Mouse (Mus musculus): ENCODE results near the gene Thg1l.
A peak's percentile ranks its signal among the peaks of the same experiment; 100 is the strongest.

The Thg1l gene

DNA sequence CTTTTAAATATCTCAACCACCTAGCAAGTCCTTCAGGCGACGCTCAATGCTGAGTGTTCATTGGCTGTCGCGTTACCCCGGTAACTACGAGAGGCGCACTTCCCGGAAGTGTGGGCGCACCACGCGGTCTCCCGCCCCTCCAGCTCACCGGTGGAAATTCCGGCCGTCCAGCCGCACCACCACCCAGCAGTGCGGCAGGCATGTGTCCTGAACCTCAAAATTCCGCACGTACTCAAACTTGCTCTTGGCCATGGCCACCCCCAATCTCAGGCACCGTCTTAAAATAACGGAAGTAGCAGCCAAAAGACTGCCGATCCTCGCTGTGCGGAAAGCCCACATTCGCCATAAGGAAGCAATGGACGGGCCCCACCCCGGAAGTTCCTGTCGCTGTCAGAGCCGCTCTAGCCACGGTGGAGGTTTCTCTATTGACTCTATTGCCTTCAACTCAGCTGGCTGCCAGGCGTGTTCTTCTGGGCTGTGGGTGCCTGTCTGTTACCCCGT is at the start of gene Thg1l:
Thg1l (minus strand) TSS at position 368 of the 501 bp plus-strand sequence.
- Histone ChIP-seq H3K27me3 (ENCODE audit: control insufficient read depth, insufficient read depth, low read length, poor library complexity, severe bottlenecking) (no peaks in the 10 kb centered on the region), H3K36me3 (ENCODE audit: control insufficient read depth, insufficient read depth, low read length, poor library complexity, severe bottlenecking) (no peaks in the 10 kb centered on the region; the same call in 1 of the 2 replicates)
- DNase-seq (ENCODE audit: low read depth, low spot score): peak; percentile 98

DNA sequence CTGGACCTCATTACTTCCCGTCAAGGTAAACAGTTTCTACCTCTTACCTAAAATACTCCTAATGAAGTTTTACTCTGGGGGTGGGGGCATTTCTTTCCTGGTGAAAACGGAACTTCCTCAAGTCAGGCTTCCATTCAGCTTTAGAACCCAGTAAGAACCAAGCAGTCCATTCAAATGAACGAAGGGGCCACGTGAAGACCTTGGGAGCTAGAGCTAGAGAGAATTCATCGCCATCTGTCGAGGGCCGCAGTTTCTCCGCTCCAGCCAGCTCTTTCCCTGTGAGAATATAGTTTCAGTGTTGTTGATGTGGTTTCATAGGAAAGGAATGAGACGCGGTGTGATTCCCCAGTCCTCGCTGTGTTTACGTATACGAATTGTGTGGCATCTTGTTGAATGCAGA is 36.8 kb upstream of the Thg1l start:
- Histone ChIP-seq H3K27me3 (ENCODE audit: control insufficient read depth, insufficient read depth, low read length, poor library complexity, severe bottlenecking) (peaks cover 2% of the 10 kb centered on the region; the same call in 1 of the 2 replicates), H3K36me3 (ENCODE audit: control insufficient read depth, insufficient read depth, low read length, poor library complexity, severe bottlenecking) (no peaks in the 10 kb centered on the region)
- DNase-seq (ENCODE audit: low read depth, low spot score): no peak

DNA sequence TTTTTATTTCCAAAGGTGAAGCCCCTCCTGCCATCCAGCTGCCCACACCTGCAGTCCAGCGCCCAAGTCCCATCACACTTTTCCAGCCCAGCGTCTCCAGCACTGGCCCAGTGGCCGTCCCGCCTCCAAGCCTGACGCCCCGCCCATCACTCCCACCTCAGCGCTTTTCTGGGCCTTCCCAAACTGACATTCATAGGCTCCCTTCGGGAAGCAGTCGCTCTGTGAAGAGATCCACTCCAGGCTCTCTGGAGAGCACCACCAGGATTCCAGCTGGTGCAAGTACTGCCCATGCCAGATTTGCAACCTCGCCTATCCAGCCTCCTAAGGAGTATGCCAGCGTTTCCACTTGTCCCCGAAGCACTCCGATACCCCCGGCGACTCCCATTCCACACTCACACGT is 36.3 kb upstream of the Thg1l start:
- Histone ChIP-seq H3K27me3 (ENCODE audit: control insufficient read depth, insufficient read depth, low read length, poor library complexity, severe bottlenecking) (peaks cover 2% of the 10 kb centered on the region; the same call in 1 of the 2 replicates), H3K36me3 (ENCODE audit: control insufficient read depth, insufficient read depth, low read length, poor library complexity, severe bottlenecking) (no peaks in the 10 kb centered on the region)
- no peak for DNase-seq (ENCODE audit: low read depth, low spot score)

DNA sequence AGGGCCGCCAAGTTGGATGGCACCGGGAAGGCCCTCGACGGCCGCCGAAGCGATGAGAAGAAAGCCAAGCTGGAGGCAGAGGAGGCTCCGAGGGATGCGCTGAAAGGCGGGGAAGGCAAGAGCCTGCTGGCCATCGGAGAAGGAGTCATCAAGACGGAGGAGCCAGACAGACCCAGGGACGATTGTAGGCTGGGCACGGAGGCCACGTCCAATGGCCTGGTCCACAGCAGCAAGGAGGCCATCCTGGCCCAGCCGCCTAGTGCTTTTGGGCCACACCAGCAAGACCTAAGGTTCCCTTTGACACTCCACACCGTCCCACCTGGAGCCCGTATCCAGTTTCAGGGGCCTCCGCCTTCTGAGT is 25.6 kb upstream of the Thg1l start:
- Histone ChIP-seq H3K36me3 (ENCODE audit: control insufficient read depth, insufficient read depth, low read length, poor library complexity, severe bottlenecking) (no peaks in the 10 kb centered on the region), H3K27me3 (ENCODE audit: control insufficient read depth, insufficient read depth, low read length, poor library complexity, severe bottlenecking) (no peaks in the 10 kb centered on the region; the same call in 1 of the 2 replicates)
- no peak for DNase-seq (ENCODE audit: low read depth, low spot score)

DNA sequence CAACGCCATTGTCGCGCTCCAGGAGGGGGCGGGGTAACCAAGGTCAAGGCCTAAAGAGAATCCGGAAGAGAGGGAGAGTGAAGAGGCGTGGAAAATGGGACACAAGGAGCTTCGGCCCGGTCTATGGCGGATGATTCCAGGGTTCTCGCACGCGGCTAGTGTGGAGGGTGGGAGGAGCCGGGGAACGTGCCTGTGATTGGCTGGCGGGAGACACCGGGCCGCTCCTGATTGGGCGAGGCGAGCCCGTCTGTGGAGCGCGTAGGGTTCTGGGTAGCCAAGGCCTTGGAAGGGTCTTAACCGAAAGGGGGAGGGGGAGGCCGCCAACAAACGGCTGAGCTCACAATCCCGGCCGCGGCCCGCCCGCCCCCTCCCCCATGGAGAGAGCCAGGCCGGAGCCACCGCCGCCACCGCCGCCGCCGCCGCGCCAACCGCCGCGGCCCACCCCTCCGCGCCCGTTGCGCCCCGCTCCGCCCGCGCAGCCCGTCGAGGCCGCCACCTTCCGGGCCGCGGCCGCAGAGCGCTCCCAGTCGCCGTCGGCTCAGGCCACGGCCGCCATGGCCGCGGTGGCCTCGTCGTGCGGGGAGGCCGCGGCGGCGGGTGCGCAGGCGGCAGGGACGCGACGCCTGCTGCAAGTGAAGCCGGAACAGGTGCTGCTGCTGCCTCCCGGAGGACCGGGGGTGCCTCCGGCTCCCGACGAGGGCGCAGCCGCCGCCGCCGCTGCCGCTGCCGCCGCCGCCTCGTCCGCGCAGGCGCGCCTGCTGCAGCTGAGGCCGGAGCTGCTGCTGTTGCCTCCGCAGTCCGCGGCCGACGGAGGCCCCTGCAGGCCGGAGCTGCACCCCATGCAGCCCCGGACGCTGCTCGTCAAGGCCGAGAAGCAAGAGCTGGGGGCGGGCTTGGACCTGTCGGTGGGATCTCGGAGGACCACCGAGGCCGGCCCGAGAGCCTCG is 24.9 kb upstream of the Thg1l start, which contains the start of gene Sox30:
Sox30 (plus strand) TSS at position 365 of the 947 bp plus-strand sequence.
- no peaks in the 10 kb centered on the region for H3K36me3 ChIP-seq (ENCODE audit: control insufficient read depth, insufficient read depth, low read length, poor library complexity, severe bottlenecking)
- peak; percentile 53 for DNase-seq (ENCODE audit: low read depth, low spot score)
- H3K27me3 ChIP-seq (ENCODE audit: control insufficient read depth, insufficient read depth, low read length, poor library complexity, severe bottlenecking): no peaks in the 10 kb centered on the region; the same call in 1 of the 2 replicates

DNA sequence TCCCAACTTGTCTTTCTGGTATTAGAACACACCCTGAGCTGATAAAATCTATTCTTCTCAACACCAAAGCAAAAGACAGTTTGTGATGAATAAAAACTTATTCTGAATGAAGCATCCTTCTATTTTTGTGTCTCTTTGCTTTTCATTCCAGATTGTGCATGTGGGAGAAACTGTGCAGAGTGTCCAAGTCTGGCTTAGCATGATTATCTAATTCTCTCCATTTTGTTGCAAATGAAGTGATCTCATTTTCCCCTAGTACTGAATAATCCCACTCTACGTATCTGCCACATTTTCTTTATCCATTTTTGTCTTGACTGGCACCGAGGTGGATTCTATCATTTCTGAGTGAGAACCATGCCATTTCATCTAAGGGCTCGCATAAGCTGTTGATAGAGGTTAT is 20.8 kb upstream of the Thg1l start:
- Histone ChIP-seq H3K36me3 (ENCODE audit: control insufficient read depth, insufficient read depth, low read length, poor library complexity, severe bottlenecking) (no peaks in the 10 kb centered on the region), H3K27me3 (ENCODE audit: control insufficient read depth, insufficient read depth, low read length, poor library complexity, severe bottlenecking) (no peaks in the 10 kb centered on the region; the same call in 1 of the 2 replicates)
- DNase-seq (ENCODE audit: low read depth, low spot score): no peak

DNA sequence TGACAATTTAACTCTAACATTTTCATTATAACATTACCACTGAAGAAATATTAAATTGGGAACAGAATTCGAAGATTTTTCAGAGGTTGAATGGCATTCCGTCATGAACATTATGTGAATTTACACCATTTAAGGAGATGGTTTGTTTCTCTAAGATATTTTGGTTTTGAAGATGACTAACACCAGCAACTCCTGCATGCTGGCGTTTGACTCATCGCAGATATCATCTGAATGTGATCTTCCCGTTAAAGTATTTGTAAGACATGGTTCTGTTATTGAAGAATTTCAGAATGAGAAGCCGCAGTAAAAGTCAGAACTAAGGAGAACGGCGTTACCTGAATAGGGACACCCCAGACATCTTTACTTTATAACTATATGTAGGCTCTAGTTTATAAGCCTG is 19.2 kb upstream of the Thg1l start:
- Histone ChIP-seq H3K27me3 (ENCODE audit: control insufficient read depth, insufficient read depth, low read length, poor library complexity, severe bottlenecking) (no peaks in the 10 kb centered on the region; the same call in 1 of the 2 replicates), H3K36me3 (ENCODE audit: control insufficient read depth, insufficient read depth, low read length, poor library complexity, severe bottlenecking) (no peaks in the 10 kb centered on the region)
- DNase-seq (ENCODE audit: low read depth, low spot score): no peak

DNA sequence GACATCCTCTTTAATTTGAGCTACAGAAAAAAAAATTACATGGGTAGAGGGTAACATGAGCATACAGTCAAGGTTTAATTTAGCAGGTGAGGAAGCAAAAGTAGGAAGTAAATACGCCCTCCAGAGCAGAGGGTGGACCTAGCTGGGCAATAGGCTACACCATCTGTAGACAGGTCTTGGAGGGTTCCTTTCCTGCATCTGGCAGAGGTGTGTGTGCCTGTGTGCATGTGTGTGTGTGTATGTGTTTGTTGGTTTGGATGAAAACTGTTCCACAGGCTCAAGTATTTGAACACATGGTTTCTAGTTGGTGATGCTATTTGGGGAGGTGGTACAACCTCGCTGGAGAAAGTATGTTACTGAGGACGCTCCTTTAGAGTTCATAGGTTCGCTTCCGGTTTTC is 18.3 kb upstream of the Thg1l start:
- no peak for DNase-seq (ENCODE audit: low read depth, low spot score)
- Histone ChIP-seq H3K36me3 (ENCODE audit: control insufficient read depth, insufficient read depth, low read length, poor library complexity, severe bottlenecking) (no peaks in the 10 kb centered on the region), H3K27me3 (ENCODE audit: control insufficient read depth, insufficient read depth, low read length, poor library complexity, severe bottlenecking) (no peaks in the 10 kb centered on the region; the same call in 1 of the 2 replicates)

DNA sequence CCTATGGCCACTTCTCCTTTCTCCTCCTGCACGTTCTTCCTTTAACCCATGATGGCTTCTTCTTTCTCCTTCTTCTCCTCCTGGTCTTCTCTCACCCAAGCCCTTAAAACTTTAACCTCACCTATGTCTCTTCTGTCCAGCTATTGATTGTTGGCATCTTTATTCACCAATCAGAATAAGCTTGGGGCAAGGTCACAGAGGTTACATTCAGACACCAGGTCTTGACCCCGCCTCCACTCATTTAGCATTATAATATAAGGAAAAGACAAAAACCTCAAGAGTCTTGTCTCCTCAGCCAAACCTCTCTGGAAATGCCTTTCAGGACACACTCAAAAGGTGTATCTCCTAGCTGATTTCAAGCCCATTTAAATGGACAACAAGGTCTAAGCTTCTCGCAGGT is 13.2 kb upstream of the Thg1l start:
- no peaks in the 10 kb centered on the region for H3K36me3 ChIP-seq (ENCODE audit: control insufficient read depth, insufficient read depth, low read length, poor library complexity, severe bottlenecking)
- no peak for DNase-seq (ENCODE audit: low read depth, low spot score)
- no peaks in the 10 kb centered on the region; the same call in 1 of the 2 replicates for H3K27me3 ChIP-seq (ENCODE audit: control insufficient read depth, insufficient read depth, low read length, poor library complexity, severe bottlenecking)

DNA sequence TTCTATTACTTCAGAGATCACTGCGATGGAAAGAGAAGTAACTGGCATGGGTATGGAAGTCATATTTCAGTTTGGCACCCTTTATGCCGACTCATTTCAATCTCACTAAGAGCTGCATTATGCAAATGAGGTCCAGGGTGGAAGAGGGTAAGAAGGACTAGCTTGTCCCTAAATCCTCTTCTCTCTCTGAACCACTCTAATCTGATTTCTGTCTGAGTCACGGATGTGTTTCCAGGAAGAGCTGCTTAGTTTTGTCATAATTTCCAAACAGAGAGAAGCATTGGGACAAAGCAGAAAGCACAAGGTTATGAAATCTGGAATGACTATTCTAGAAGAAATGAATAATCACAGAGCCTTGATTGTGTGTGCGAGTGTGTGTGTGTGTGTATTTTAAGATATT is 11.6 kb upstream of the Thg1l start:
- no peaks in the 10 kb centered on the region for H3K27me3 ChIP-seq (ENCODE audit: control insufficient read depth, insufficient read depth, low read length, poor library complexity, severe bottlenecking)

DNA sequence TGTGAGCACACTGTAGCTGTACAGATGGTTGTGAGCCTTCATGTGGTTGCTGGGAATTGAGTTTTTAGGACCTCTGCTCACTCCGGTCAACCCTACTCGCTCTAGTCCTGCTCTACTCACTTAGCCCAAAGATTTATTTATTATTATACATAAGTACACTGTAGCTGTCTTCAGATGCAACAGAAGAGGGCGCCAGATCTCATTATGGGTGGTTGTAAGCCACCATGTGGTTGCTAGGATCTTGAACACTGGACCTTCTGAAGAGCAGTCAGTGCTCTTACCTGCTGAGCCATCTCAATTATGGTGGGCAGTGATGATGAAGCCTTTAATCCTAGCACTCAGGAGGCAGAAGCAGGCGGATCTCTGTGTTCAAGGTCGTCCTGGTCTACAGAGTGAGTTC is 4.7 kb upstream of the Thg1l start:
- H3K27me3 ChIP-seq (ENCODE audit: control insufficient read depth, insufficient read depth, low read length, poor library complexity, severe bottlenecking): no peaks in the 10 kb centered on the region
- H3K36me3 ChIP-seq (ENCODE audit: control insufficient read depth, insufficient read depth, low read length, poor library complexity, severe bottlenecking): no peaks in the 10 kb centered on the region
- peak; percentile 70 for DNase-seq (ENCODE audit: low read depth, low spot score)

More for the DNA sequence above, 11.6 kb upstream of the Thg1l start:
- no peak for DNase-seq (ENCODE audit: low read depth, low spot score)
- H3K36me3 ChIP-seq (ENCODE audit: control insufficient read depth, insufficient read depth, low read length, poor library complexity, severe bottlenecking): no peaks in the 10 kb centered on the region

DNA sequence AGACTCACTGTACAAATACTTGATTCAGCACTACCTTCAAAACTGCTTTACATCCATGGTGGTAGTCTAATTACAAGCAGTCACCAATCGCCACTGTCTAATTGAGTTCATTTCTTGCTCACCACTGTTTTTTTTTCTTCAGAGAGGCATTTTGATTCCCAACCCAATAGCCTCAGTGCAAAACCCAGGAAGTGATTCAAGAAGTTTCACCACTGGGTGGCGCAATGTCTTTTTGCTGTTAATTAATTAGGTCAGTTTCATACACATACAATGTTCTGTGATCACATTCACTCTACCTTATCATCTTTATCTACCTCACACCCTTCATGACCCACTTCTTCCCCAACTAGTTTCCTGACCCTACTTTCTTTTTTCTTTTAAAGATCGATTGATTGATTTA is 4.3 kb upstream of the Thg1l start:
- Histone ChIP-seq H3K27me3 (ENCODE audit: control insufficient read depth, insufficient read depth, low read length, poor library complexity, severe bottlenecking) (no peaks in the 10 kb centered on the region), H3K36me3 (ENCODE audit: control insufficient read depth, insufficient read depth, low read length, poor library complexity, severe bottlenecking) (no peaks in the 10 kb centered on the region)
- DNase-seq (ENCODE audit: low read depth, low spot score): peak; percentile 74

DNA sequence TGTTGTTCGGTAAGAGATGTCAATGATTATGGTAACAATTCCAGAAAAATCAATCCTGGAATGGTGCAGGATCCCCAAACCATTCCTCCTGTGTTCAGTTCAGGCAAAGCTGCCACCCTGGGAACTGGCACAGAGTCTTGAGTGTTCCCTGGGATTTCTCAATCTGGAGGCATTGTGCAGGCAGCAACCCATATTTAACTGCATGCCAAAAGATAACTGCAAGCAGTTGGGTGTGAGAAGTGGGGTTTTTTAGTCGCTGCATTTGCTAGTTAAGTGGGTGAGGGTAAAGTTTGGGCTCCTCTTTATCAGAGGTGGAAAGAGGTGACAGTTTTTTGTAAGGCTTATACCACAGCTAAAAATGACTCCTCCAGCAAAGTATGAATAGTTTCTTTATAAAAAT is 7.8 kb downstream of the Thg1l start:
- Histone ChIP-seq H3K27me3 (ENCODE audit: control insufficient read depth, insufficient read depth, low read length, poor library complexity, severe bottlenecking) (no peaks in the 10 kb centered on the region), H3K36me3 (ENCODE audit: control insufficient read depth, insufficient read depth, low read length, poor library complexity, severe bottlenecking) (peaks cover 2% of the 10 kb centered on the region)
- no peak for DNase-seq (ENCODE audit: low read depth, low spot score)

DNA sequence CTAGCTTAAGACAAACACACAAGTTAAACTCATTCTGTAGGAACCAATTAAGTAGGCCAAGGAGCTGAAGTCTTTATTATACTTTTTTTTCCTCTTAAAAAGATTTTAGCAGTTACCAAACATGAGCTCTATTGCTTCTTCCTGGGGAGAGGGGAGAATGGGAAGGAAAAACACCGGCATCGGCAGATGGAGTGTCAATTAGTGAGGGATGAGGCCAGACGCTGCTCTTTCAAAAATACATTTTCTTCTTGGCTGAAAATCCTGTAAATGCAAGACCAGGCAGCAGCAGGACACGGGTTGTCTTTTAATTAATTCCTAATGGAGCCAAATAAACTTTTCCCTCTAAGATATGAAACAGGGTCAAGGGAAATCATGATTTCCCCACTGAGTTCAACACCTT is 8.5 kb downstream of the Thg1l start:
- DNase-seq (ENCODE audit: low read depth, low spot score): no peak
- peaks cover 2% of the 10 kb centered on the region for H3K36me3 ChIP-seq (ENCODE audit: control insufficient read depth, insufficient read depth, low read length, poor library complexity, severe bottlenecking)
- H3K27me3 ChIP-seq (ENCODE audit: control insufficient read depth, insufficient read depth, low read length, poor library complexity, severe bottlenecking): no peaks in the 10 kb centered on the region

DNA sequence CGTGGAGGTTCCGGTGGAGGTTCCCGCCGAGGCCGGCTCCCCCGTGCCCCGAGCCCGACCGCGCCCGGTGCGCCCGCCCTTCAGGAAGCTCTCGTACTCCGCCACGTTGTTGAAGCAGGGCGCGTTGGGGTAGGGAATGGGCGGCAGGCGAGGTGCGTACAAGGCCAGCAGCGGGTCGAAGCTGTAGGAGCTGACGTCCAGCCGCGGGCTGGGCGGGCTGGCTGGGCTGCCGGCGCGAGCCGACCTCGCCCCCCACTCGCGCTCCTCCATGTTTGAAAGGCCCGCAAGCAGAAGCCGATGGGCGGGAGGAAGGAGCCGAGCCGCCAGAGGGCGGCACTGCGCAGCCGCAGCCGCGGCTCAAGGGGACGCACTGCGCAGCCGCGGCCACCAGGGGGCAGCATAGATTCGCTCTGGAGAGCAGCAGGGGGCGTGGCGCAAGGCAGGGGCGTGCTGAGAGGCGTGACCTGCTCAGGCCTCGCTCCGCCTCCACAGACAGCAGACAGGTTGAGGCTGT is 10.6 kb downstream of the Thg1l start, which contains the start of gene Lsm11:
Lsm11 (minus strand) TSS at position 293 of the 514 bp plus-strand sequence.
- peak; percentile 98 for DNase-seq (ENCODE audit: low read depth, low spot score)
- no peaks in the 10 kb centered on the region for H3K27me3 ChIP-seq (ENCODE audit: control insufficient read depth, insufficient read depth, low read length, poor library complexity, severe bottlenecking)
- peaks cover 2% of the 10 kb centered on the region; the same call in 1 of the 2 replicates for H3K36me3 ChIP-seq (ENCODE audit: control insufficient read depth, insufficient read depth, low read length, poor library complexity, severe bottlenecking)

All from splenic B cell, adult 2 months (primary cell).